Mouse (Mus musculus): Measurements from ENCODE around the gene Sh3bp1.

Gene Sh3bp1

DNA sequence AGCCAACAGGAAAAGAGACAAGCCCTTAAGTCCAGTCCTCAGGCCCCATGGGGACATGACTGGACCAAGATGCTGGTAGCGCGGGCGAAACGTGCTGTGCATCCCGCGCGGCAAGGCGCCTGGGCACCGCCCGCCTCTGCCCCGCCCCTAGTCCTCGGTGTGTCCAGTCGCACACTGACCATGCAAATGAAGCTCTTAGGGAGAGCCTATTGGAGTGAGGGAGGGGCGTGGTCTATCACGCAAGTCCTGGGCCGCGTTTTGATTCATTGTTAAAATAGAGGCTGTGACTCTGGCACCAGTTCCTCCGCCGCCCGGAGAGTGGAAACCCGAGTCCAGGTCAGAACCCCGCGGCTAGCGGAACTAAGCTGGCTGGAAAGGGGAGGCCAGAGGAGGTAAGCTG, 48.1 kb downstream of the Sh3bp1 start, which contains the start of gene Triobp:
Gene Triobp, plus strand, starts transcription at position 68 of the 400 bp plus-strand sequence.
- DNase-seq (ENCODE audit: low read depth, low spot score), result peak; percentile 88

DNA sequence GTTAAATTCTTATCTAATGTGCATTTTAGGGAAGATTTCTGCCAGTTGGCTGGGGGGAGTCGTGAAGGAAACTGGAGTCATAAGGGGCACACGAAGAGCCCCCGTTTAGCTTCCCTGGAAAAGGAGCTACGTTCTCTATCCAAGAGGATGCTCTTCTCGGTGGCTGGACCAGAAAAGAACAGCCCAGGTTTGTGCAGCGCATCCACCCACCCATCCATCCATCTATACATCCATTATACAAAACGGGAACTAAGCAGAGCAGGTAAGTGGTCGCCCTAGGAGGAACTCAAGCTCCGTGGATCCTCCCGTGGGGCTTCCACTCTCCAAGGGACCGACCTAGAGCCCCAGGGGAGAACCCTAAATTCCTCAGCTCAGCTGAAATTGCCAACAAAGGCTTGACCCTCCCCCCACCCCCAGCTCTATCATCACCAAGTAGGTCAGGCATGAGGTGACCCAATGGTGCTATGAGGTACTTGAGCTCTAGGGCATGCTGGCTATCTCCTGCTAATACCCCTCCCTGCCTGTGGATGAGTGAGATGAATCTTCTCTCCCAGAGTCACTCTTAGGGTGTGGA, 48.7 kb downstream of the Sh3bp1 start:
- peak; percentile 23 for DNase-seq (ENCODE audit: low read depth, low spot score)

DNA sequence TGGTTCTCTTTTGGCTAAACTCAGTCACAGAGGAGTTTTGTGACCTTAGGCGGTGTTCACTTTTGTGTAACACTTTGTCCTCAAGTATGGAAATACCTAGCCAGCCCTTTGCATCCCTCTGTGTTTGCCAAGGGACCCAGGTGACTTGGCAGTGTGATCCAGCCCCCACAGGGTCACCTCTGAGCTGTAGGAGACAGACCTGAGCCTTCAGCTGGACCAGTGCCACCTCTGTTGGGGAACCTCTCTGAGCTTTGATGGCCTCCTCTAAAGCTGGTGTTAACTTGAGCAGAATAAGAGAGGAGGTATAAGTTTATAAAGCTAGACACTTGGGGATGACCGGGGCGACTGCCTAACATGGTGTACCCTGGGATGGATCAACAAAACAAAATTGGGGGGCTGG, 49.3 kb downstream of the Sh3bp1 start:
- DNase-seq (ENCODE audit: low read depth, low spot score), result no peak

- peak; percentile 27 for DNase-seq (ENCODE audit: low read depth, low spot score)
Measured at GRCm38 (mm10) chr15:78955663-78956062, 56.1 kb downstream of the Sh3bp1 start.

DNA sequence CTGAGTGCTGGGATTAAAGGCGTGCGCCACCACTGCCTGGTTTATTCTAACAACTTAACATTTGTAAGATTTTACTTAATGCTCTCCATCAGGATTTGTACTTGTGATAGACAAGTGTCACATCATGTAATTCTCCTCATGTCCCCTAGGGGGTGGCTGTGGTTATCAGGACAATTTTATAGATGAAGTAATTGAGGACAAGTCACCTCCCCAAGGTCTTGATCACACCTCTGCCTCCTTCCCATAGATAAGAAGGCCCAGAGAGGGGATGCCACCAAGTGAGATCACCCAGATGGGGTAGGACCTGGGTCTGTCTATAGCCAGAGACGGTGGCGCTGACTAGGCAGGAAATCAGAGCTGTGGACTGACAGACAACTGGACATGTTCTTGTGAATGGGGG, 56.8 kb downstream of the Sh3bp1 start:
- peak; percentile 44 for DNase-seq (ENCODE audit: low read depth, low spot score)

GRCm38 (mm10) chr15:78957021-78957420, 57.5 kb downstream of the Sh3bp1 start:
- no peak for DNase-seq (ENCODE audit: low read depth, low spot score)

DNA sequence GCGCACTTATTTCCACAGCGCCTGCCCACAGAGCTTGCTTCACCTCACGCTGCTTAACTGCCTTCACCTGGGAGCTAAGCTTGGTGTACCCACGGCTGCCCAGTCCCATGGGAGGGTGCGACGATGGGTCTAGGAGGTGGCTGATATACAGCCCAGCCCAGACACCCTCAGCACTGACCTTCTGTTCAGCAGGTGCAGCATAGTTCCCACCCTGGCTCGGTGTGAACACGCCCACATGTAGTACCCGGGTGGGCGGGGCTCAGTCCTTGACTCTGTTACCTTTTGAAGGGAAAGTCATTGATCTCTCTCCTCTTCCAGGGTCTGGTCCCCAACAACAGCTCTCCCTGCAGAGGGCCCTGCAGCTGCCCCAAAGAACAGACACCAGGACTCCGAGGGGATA, 60.0 kb downstream of the Sh3bp1 start:
- DNase-seq (ENCODE audit: low read depth, low spot score), result no peak

DNA sequence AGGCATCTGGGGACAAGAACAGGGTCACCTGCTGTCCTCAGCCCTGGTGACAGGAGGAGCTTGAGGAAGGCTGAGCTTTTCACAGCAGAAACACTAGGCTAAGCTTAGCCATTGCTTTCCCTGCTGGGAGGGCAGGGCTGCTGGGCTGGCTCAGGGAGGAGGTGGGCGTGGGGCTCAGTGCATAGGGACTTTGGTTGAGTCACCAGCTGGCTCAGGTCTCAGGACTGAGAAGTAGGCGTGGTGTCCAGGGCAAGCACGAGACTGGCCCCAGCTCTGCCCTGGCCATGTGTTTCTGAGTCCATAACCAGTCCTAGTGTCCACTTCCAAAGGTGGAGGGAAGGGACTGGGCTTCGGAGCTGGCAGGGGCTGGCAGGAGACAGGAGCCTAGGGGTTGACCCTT, 60.5 kb downstream of the Sh3bp1 start:
- DNase-seq (ENCODE audit: low read depth, low spot score), result no peak

Data from A20 (cell line).